Mouse (Mus musculus): ENCODE results near the gene Tyrobp. TPM values are rescaled to one million over a fixed set of nuclear protein-coding genes. Genes with fewer than 3 reads are reported as not detected.

The Tyrobp gene
- 34.6 and 43.0 TPM in 2 replicates for polyA plus RNA-seq (2012; ENCODE audit: insufficient read depth, insufficient read length, missing spikeins)

- peak within 1 kb of the TSS; percentile 89 for H3K27ac ChIP-seq (replicated peaks; ENCODE audit: low read depth, low read length)
- peak within 1 kb of the TSS; percentile 53 for H3K4me3 ChIP-seq (ENCODE audit: insufficient read depth, low read depth, low read length)
- no peaks in the 10 kb centered on the region; the same call in 1 of the 2 replicates for H3K4me1 ChIP-seq (ENCODE audit: control insufficient read depth, insufficient read depth, insufficient read length, low read length)
Measured at GRCm38 (mm10) chr7:30413596-30413995, at the start of gene Tyrobp. TSS of gene Tyrobp (plus strand) at chr7:30413760.

- Histone ChIP-seq H3K27ac (replicated peaks; ENCODE audit: low read depth, low read length) (no peak overlapping the region), H3K4me3 (ENCODE audit: insufficient read depth, low read depth, low read length) (no peak overlapping the region), H3K4me1 (ENCODE audit: control insufficient read depth, insufficient read depth, insufficient read length, low read length) (no peaks in the 10 kb centered on the region)
Measured at GRCm38 (mm10) chr7:30367466-30367865, 46.1 kb upstream of the Tyrobp start.

GRCm38 (mm10) chr7:30373501-30373962, 40.0 kb upstream of the Tyrobp start:
- Histone ChIP-seq H3K4me1 (ENCODE audit: control insufficient read depth, insufficient read depth, insufficient read length, low read length) (no peaks in the 10 kb centered on the region), H3K27ac (replicated peaks; ENCODE audit: low read depth, low read length) (no peak overlapping the region), H3K4me3 (ENCODE audit: insufficient read depth, low read depth, low read length) (peak overlapping the region; percentile 71)

GRCm38 (mm10) chr7:30380061-30380460, 33.5 kb upstream of the Tyrobp start:
- Histone ChIP-seq H3K4me1 (ENCODE audit: control insufficient read depth, insufficient read depth, insufficient read length, low read length) (no peaks in the 10 kb centered on the region), H3K4me3 (ENCODE audit: insufficient read depth, low read depth, low read length) (no peak overlapping the region), H3K27ac (replicated peaks; ENCODE audit: low read depth, low read length) (no peak overlapping the region)

GRCm38 (mm10) chr7:30384106-30384505, 29.5 kb upstream of the Tyrobp start:
- Histone ChIP-seq H3K4me1 (ENCODE audit: control insufficient read depth, insufficient read depth, insufficient read length, low read length) (no peaks in the 10 kb centered on the region), H3K4me3 (ENCODE audit: insufficient read depth, low read depth, low read length) (no peak overlapping the region), H3K27ac (replicated peaks; ENCODE audit: low read depth, low read length) (no peak overlapping the region)

GRCm38 (mm10) chr7:30392746-30393520, 20.6 kb upstream of the Tyrobp start:
- peak overlapping the region; percentile 90 for H3K27ac ChIP-seq (replicated peaks; ENCODE audit: low read depth, low read length)
- H3K4me3 ChIP-seq (ENCODE audit: insufficient read depth, low read depth, low read length), result no peak overlapping the region
- H3K4me1 ChIP-seq (ENCODE audit: control insufficient read depth, insufficient read depth, insufficient read length, low read length), result no peaks in the 10 kb centered on the region

- Histone ChIP-seq H3K4me3 (ENCODE audit: insufficient read depth, low read depth, low read length) (no peak overlapping the region), H3K4me1 (ENCODE audit: control insufficient read depth, insufficient read depth, insufficient read length, low read length) (no peaks in the 10 kb centered on the region), H3K27ac (replicated peaks; ENCODE audit: low read depth, low read length) (peak overlapping the region; percentile 90)
Measured at GRCm38 (mm10) chr7:30393631-30394030, 19.9 kb upstream of the Tyrobp start.

- no peak overlapping the region for H3K4me3 ChIP-seq (ENCODE audit: insufficient read depth, low read depth, low read length)
- H3K27ac ChIP-seq (replicated peaks; ENCODE audit: low read depth, low read length), result peak overlapping the region; percentile 90
- H3K4me1 ChIP-seq (ENCODE audit: control insufficient read depth, insufficient read depth, insufficient read length, low read length), result no peaks in the 10 kb centered on the region
Measured at GRCm38 (mm10) chr7:30394379-30394778, 19.2 kb upstream of the Tyrobp start.

GRCm38 (mm10) chr7:30394871-30395270, 18.7 kb upstream of the Tyrobp start:
- H3K27ac ChIP-seq (replicated peaks; ENCODE audit: low read depth, low read length), result no peak overlapping the region
- no peaks in the 10 kb centered on the region for H3K4me1 ChIP-seq (ENCODE audit: control insufficient read depth, insufficient read depth, insufficient read length, low read length)
- no peak overlapping the region for H3K4me3 ChIP-seq (ENCODE audit: insufficient read depth, low read depth, low read length)

- no peaks in the 10 kb centered on the region for H3K4me1 ChIP-seq (ENCODE audit: control insufficient read depth, insufficient read depth, insufficient read length, low read length)
- H3K4me3 ChIP-seq (ENCODE audit: insufficient read depth, low read depth, low read length), result no peak overlapping the region
- H3K27ac ChIP-seq (replicated peaks; ENCODE audit: low read depth, low read length), result no peak overlapping the region
Measured at GRCm38 (mm10) chr7:30399671-30400070, 13.9 kb upstream of the Tyrobp start.

- Histone ChIP-seq H3K4me3 (ENCODE audit: insufficient read depth, low read depth, low read length) (no peak overlapping the region), H3K4me1 (ENCODE audit: control insufficient read depth, insufficient read depth, insufficient read length, low read length) (no peaks in the 10 kb centered on the region), H3K27ac (replicated peaks; ENCODE audit: low read depth, low read length) (no peak overlapping the region)
Measured at GRCm38 (mm10) chr7:30402343-30402742, 11.2 kb upstream of the Tyrobp start.

- Histone ChIP-seq H3K4me1 (ENCODE audit: control insufficient read depth, insufficient read depth, insufficient read length, low read length) (no peaks in the 10 kb centered on the region; the same call in 1 of the 2 replicates), H3K4me3 (ENCODE audit: insufficient read depth, low read depth, low read length) (no peak overlapping the region), H3K27ac (replicated peaks; ENCODE audit: low read depth, low read length) (no peak overlapping the region)
Measured at GRCm38 (mm10) chr7:30408639-30409038, 4.9 kb upstream of the Tyrobp start.

GRCm38 (mm10) chr7:30409789-30410188, 3.8 kb upstream of the Tyrobp start:
- no peak overlapping the region for H3K27ac ChIP-seq (replicated peaks; ENCODE audit: low read depth, low read length)
- H3K4me3 ChIP-seq (ENCODE audit: insufficient read depth, low read depth, low read length), result no peak overlapping the region
- H3K4me1 ChIP-seq (ENCODE audit: control insufficient read depth, insufficient read depth, insufficient read length, low read length), result no peaks in the 10 kb centered on the region; the same call in 1 of the 2 replicates

- Histone ChIP-seq H3K4me1 (ENCODE audit: control insufficient read depth, insufficient read depth, insufficient read length, low read length) (no peaks in the 10 kb centered on the region; the same call in 1 of the 2 replicates), H3K4me3 (ENCODE audit: insufficient read depth, low read depth, low read length) (no peak overlapping the region), H3K27ac (replicated peaks; ENCODE audit: low read depth, low read length) (peak overlapping the region; percentile 17; the same call in 1 of the 2 replicates)
Measured at GRCm38 (mm10) chr7:30411023-30411422, 2.5 kb upstream of the Tyrobp start.

- peak overlapping the region; percentile 17; the same call in 1 of the 2 replicates for H3K4me3 ChIP-seq (ENCODE audit: insufficient read depth, low read depth, low read length)
- H3K27ac ChIP-seq (replicated peaks; ENCODE audit: low read depth, low read length), result peak overlapping the region; percentile 89
- no peaks in the 10 kb centered on the region; the same call in 1 of the 2 replicates for H3K4me1 ChIP-seq (ENCODE audit: control insufficient read depth, insufficient read depth, insufficient read length, low read length)
Measured at GRCm38 (mm10) chr7:30412735-30413147, 819 bp upstream of the Tyrobp start.

GRCm38 (mm10) chr7:30417856-30418255, 4.3 kb downstream of the Tyrobp start:
- H3K27ac ChIP-seq (replicated peaks; ENCODE audit: low read depth, low read length), result 0 out of 2 replicates have a peak overlapping the region, but pooled peaks have one; percentile 15
- H3K4me1 ChIP-seq (ENCODE audit: control insufficient read depth, insufficient read depth, insufficient read length, low read length), result no peaks in the 10 kb centered on the region
- no peak overlapping the region for H3K4me3 ChIP-seq (ENCODE audit: insufficient read depth, low read depth, low read length)

All from brown adipose tissue, adult 24 weeks (tissue).